Mouse (Mus musculus) layer of hippocampus, adult 18-20 months (tissue): Measurements from ENCODE around the gene Adcy7. TPM values are rescaled to one million over a fixed set of nuclear protein-coding genes. Genes with fewer than 3 reads are reported as not detected.

Source experiments
- DNase-seq, 2 experiments: peaks; one replicate each; pipeline ENCODE4 v3.0.0; 2022; ENCODE audit warnings: low spot score in 2 of 2
- total RNA-seq, 2 experiments: library from RNA; stranded (reverse); gene quantifications; 2 replicates each; pipeline ENCODE4 v1.2.3; 2021

Gene Adcy7
- total RNA-seq, 2 experiments from 2014 or later: 2.2 to 3.3 TPM

GRCm38 (mm10) chr8:88270086-88270485, 2.1 kb upstream of the Adcy7 start:
- no peak for DNase-seq

- DNase-seq: no peak
Observed at GRCm38 (mm10) chr8:88273051-88273430, 838 bp downstream of the Adcy7 start.

- no peak for DNase-seq
Observed at GRCm38 (mm10) chr8:88274090-88274489, 1.9 kb downstream of the Adcy7 start.

GRCm38 (mm10) chr8:88279220-88279619, 7.0 kb downstream of the Adcy7 start:
- no peak for DNase-seq

- no peak for DNase-seq
Observed at GRCm38 (mm10) chr8:88279670-88280069, 7.5 kb downstream of the Adcy7 start.

- no peak for DNase-seq
Observed at GRCm38 (mm10) chr8:88280904-88281303, 8.7 kb downstream of the Adcy7 start.

- DNase-seq: no peak
Observed at GRCm38 (mm10) chr8:88282684-88283083, 10.5 kb downstream of the Adcy7 start.

- DNase-seq: no peak
Observed at GRCm38 (mm10) chr8:88283243-88284115, 11.3 kb downstream of the Adcy7 start.

- no peak for DNase-seq
Observed at GRCm38 (mm10) chr8:88284738-88285137, 12.5 kb downstream of the Adcy7 start.

- DNase-seq: no peak
Observed at GRCm38 (mm10) chr8:88285469-88286356, 13.5 kb downstream of the Adcy7 start.

GRCm38 (mm10) chr8:88286421-88286960, 14.3 kb downstream of the Adcy7 start:
- no peak for DNase-seq

- DNase-seq: no peak
Observed at GRCm38 (mm10) chr8:88288622-88289242, 16.5 kb downstream of the Adcy7 start.

- no peak for DNase-seq
Observed at GRCm38 (mm10) chr8:88289901-88290300, 17.7 kb downstream of the Adcy7 start.

- no peak for DNase-seq
Observed at GRCm38 (mm10) chr8:88290326-88291304, 18.4 kb downstream of the Adcy7 start.

GRCm38 (mm10) chr8:88291305-88291690, 19.1 kb downstream of the Adcy7 start:
- DNase-seq: no peak

- no peak for DNase-seq
Observed at GRCm38 (mm10) chr8:88292926-88293325, 20.7 kb downstream of the Adcy7 start.

GRCm38 (mm10) chr8:88293590-88294356, 21.6 kb downstream of the Adcy7 start:
- no peak for DNase-seq

GRCm38 (mm10) chr8:88294977-88295376, 22.8 kb downstream of the Adcy7 start:
- DNase-seq: no peak

- no peak for DNase-seq
Observed at GRCm38 (mm10) chr8:88297976-88298732, 26.0 kb downstream of the Adcy7 start.
